Mouse (Mus musculus) forelimb bud, embryonic 11.5 days (tissue): ENCODE results near the gene Fat4.

Experiments used
- DNase-seq: peaks from one replicate; pipeline ENCODE4 v3.0.0-alpha.2; 2012; ENCODE audit warnings: low read depth, low spot score

Gene Fat4

DNA sequence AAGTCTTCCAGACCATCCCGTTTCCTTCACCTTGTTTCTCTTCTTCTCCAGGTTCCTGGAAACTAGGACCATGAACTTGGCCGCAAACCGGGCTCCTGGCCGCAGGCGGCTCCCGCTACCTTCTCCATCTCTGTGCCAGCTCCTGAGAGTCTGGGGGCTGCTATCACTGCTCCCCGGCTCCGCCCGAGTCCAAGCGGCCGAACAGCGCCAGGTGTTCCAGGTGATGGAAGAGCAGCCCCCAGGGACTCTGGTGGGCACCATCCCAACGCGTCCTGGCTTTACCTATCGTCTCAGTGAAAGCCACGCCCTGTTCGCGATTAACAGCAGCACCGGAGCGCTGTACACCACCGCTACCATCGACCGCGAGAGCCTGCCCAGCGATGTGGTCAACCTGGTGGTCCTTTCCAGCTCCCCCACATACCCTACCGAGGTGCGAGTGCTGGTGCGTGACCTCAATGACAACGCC lies at the start of gene Fat4:
Gene Fat4, plus strand, starts transcription at position 51 of the 466 bp plus-strand sequence.
- no peak for DNase-seq

DNA sequence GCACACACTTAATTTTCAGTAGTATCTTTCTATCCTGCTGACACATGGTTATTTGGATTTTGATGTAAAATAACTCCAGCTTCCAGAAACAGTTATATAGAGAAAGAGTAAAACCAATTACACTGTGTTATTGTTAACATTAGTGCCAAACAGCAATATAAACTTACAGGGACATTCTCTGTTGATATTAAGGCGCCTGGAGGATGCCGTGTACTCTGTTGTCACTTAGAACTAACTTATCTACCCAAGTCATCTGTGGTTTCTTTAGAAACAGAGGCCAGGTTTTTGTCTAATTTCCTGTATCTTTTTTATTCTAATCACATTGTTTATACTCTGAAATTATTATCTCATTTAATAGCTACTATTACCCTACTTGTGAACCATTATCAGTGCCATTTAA lies 47.3 kb upstream of the Fat4 start:
- no peak for DNase-seq

DNA sequence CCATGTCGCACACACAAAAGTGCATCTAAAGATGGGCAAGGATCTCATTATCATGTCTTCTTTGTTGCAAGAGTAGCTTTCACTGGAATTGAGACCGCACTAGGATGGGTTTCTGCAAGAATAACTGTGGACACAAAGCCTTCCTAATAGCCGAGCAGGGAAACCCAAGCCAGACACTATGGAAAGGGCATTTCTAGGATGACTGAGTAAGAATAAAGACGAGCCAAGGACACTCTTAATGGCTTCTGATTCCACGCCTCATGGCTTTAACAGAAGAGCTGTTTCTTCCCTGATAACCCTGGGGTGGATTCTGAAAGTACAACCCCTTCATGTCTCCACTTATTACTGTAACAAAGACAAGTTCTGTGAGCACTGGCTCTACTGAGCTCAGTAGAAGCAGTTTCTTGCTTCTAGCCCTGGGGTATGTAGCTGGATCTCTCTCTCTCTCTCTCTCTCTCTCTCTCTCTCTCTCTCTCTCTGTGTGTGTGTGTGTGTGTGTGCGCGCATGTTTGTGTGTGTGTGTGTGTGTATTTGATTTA lies 43.7 kb upstream of the Fat4 start:
- no peak for DNase-seq

DNA sequence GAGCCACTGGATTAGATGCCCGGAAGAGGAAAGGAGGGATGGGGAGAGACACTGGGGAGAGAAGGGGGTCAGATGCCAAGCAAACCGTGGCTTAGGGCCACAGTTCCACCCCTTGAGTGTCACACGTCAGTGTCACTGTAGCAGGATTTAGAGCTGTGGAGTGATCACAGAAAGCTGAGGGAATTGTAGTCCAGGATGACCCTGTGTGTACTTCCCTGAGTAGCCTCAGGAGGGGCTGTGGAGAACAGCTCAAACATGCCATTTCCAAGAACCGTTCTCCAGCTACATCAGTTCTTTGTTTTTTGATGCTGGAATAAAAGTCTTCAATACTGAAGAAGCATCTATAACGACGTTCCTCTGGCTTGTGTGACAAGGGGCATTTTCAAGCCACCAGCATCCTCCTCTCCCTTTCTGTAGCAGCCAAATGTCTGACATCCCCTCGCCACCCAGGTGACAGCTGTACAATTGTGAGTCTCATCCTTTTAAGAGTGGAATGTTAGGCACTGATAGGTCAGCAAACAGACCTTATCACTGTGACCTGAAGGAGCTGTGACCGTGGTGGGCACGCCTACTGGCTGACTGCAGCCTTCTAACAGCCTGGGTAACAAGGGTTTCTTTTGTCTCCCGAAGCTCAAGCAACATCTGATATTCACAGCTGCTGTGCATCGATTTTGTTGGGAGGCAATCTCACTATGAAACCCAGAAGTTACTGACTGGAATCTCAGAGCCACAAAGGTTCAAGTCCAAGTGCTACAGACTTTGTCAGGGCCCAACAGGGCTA lies 39.9 kb upstream of the Fat4 start:
- no peak for DNase-seq

DNA sequence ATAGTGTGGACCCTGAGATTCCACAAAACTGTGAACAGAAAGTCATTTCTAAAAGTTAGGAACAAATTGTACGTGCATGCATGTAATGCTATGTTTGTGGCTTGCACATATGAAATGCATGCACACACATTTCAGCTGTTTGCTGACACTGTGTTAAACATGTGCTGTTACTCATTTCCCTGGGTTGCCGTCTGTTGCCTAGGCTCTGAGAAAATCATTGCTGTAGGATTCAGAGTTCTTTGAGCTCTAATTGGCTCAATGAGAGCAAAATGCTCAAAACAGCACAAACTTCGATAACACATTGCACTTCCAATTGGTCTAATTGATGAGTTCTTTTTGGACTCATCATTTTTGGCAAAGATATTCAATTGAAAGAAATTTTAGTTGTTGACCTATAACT lies 37.7 kb upstream of the Fat4 start:
- DNase-seq, result peak; percentile 7

DNA sequence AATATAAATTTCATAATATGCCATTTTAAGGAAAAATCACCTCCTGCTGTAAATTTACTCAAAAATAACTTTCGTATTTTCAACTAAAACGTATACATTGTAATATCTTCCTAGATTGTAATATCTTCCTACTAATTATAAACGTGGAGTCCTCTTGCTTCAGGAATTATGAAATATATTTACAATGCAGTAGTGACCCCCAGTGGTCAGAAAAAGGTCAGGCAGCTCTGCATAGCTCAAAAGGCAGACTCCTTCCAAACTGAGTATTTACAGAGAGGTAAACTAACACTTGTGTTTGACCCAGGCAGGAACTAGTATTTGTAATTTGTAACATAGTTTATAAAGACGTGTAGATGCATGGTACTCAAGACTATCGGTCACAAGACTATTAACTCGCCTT lies 37.2 kb upstream of the Fat4 start:
- DNase-seq, result peak; percentile 72

DNA sequence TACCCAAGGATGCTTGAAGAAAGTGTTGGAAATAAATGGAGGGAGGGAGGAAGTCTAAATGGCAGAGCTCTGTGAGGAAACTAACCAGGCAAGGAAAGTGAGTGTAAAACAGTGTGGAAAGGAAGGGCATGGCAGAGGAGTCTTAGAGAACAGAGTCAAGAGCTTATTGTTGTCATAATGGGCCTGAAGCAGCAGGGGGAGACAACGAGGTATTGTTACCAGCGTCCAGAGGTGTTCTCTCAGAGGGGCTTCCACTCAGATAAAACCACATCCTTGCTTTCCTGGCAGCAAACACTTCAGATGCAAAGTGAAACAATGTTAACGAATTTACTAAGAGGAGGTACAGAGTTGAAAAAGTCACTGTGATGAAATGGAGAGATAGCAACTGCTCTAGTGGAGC lies 33.1 kb upstream of the Fat4 start:
- no peak for DNase-seq

DNA sequence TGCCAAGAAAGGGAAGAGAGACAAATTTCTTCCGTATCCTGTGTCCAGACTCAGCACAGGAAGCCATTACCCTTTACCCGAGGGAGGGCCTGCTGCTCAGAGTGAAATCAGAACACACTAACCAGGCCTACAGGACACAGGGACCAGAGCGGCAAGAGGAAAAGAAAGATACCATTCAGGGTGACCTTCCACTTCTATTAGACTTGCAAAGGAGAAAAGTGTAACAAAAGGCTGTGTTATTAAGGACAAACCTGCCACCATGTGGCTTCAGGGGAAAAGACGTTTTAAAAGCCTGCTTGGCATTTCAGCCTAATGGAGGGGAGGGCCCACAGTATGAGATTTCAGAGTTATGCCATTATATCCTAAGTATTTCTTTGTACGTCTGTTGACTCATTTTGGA lies 26.1 kb upstream of the Fat4 start:
- no peak for DNase-seq

DNA sequence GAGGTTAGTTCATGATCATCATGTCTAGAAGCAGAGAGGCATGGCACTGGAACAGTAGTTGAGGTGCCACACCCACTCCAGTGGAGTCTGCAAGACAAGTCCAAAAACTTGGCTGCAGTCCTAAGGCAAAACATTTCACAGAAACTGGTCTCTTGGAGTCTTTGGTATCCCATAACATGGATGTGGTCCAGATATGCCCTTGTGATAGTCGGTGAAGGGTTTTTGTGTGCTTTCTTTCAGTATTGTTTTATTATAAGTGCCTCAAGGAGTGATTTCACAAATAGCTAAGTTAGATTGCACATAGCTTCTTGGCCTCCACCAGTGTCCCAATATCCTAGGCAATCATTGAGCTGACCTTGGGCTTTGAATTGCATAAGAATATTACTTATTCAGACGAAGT lies 15.4 kb upstream of the Fat4 start:
- DNase-seq, result no peak

DNA sequence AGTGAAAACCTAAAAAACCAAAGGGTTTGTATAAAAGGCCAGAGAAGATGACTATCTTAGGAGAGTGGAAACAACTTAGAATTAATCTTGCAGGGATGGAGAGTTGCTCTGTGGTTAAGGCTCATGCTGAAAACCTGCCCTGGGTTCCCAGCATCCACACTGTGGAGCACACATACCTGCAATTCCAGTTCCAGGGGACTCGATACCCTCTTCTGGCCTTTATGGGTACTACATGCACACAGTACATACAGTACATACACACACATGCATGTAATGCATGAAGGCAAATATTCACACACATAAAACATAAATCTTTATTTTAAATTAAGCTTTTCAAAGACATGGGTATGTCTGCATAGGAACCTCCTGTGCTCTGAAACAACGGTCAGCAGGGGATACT lies 10.9 kb upstream of the Fat4 start:
- DNase-seq, result no peak

DNA sequence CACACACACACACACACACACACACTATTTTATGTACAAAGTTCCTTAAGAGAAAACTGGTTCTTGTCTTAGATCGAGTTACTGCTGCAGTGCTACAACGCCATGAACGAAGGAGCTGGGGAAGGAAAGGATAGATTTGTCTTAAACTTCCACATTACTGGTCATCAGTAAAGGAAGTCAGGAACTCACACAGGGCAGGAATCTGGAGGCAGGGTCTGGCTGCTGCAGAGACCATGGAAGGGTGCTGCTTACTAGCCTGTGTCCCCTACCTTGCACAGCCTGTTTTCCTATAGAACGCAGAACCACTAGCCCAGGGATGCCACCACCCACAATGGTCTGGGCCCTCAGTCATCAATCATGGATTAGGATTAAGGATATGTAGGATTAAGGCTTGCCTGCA lies 10.0 kb upstream of the Fat4 start:
- no peak for DNase-seq

DNA sequence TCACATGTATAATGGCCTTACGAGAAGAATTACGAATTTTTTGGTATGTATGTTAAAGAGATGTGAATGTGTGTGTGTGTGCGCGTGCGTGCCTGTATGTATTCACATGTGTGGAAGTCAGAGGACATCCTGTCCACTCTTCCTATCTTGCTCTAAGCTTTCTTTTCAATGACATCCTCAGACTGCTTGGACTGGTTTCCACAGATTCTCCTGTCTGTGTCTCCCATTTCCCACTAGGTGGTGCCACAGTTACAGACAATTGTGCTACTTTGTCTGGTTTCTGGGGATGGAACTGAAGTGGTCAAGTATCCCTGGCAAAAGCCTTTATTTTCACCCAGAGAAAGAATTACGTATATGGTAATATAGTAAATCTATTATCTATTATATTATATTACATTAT lies 4.0 kb upstream of the Fat4 start:
- peak; percentile 62 for DNase-seq

DNA sequence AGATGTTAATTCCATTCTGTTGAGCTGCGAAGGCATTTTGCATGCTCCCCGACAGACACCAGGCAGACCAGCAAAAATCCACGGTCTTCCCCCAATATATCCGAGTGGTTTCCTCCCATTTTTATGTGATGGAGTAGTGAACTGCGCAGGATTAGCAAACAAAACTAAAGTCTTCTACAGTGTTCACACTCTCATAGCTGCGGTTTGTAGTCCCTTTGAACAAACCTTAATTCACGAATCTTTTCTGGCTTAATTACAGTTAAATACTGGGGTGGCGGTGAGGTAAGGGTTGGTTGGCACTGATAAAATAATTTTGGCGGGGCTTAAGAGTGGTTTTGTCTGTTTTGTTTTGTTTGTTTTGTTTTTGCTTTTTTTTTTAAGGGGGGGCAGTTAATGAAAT lies 3.1 kb upstream of the Fat4 start:
- peak; percentile 24 for DNase-seq

DNA sequence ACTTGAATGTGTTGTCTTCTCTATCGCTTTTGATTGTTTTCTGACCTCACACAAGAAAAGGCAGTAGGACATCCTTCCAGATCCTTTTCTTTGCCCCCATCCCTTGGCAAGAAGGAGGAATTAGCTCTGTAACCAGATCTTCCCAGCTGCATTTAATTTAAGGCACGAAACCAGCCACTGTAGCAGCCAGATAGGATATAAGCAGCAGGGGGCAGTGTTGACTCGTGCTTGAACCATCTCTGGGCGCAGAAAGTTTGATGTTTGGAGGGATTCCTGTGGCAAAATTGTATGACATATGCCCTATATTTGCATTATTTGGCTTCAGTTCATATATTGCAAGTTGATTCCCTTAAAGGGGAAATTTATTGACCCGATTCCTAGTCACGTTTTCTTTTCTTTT lies 2.5 kb upstream of the Fat4 start:
- DNase-seq, result peak; percentile 95

DNA sequence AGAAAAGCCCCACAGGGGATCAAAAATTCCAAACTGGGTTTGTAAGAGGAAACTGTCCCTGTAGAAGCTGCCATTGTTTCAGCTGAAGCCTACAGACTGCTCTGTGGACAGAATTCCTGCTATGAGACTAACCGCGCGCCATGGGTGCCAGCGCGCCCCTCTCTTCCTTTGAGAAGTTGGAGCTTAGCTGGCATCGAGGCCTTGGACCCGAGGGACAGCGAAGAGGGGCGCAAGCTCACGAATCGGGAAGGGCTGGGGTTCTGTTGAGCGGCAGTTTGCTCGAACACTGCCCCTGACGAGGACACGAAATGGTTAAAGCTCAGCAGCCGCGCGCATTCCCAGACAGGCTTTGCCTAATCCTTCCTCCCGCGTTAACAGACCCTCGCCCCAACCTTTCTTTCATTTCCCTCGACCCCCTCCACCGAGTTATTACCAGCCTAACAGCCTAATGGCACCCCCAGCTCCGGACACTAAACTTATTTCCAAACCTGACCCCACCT lies 1.8 kb upstream of the Fat4 start:
- peak; percentile 83 for DNase-seq

DNA sequence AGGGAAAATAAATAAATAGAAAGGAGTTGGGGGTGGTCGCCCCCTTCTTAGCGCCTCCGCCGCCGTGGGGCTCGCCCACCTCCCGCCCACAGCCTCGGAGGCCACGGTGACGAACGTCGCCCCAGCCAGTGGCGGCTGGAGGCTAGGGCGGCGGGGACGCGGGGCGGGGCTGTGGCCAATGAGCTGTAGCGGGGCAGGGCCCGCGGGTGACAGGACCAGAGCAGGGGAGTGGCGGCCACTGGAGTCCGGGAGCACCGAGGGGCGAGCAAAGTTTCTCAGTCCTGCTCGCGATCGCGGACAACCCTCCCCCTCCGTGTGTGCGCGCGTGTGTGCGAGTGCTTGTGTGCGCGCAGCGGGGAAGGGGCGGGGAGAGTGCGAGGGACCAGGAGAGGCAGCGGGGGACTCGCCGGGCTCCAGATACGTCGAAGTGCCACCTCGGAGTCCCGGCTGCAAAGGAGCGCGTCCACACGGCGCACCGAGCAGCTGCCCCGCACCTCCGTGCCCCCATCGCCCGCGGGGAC lies 1.2 kb upstream of the Fat4 start:
- peak; percentile 78 for DNase-seq

DNA sequence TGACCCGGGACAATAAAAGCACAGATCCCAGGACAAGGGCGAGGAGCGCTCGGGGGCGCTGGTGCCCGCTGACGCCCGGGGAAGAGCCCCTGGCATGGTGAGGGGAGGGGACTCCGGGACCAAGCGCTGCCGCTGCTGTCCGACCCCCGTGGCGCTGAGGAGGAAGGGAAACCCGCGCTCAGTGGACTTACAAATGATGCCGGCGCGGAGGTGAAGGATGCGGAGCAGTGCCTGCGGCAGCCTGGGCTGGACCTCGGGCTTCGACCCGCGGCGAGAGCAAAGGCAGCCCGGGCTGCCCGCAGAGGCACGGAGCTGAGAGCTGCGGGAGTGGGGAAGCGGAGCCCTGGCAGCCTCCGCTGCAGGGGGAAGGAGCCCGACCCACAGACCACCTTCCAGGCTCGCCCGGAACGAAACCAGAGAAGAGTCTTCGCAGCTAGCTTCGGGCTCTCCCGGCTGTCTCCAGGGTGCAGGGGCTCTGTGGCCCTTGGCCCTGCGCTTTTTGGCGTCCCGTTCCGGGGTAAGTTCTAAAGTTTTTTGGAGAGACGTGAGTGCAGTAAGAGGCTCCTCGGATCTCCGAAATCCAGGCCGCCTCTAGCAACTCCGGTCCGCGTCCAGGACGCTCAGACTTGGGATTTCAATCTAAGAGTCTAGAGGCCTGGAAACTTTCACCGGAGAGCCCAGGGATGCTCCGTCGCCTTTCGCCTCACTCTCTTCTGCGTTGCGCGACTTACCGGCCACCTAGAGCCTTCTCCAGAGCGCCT lies 499 bp upstream of the Fat4 start:
- peak; percentile 32 for DNase-seq

DNA sequence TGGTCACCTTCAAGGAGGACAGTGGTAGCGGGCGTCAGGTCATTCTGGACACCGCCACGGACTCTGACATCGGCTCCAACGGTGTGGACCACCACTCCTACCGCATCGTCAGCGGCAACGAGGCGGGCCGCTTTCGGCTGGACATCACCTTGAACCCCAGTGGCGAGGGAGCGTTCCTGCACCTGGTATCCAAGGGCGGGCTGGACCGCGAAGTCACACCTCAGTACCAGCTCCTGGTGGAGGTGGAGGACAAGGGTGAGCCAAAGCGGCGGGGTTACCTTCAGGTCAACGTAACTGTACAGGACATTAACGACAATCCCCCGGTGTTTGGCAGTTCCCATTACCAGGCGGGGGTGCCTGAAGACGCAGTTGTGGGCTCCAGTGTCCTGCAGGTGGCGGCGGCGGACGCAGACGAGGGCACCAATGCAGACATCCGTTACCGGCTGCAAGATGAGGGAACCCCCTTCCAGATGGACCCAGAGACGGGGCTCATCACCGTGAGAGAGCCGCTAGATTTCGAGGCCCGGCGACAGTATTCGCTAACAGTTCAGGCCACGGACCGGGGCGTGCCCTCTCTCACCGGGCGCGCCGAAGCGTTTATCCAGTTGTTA lies 746 bp downstream of the Fat4 start:
- DNase-seq, result peak; percentile 49

DNA sequence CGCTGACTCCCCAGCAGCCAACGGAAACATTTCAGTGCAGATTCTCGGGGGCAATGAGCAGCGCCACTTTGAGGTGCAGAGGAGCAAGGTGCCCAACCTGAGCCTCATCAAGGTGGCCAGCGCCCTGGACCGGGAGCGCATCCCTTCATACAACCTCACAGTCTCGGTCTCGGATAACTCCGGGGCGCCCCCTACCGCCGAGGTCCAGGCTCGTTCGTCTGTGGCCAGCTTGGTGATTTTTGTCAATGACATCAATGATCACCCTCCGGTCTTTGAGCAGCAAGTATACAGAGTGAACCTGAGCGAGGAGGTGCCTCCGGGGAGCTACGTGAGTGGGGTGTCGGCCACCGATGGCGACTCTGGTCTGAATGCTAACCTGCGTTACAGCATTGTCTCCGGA lies 1.4 kb downstream of the Fat4 start:
- peak; percentile 28 for DNase-seq

DNA sequence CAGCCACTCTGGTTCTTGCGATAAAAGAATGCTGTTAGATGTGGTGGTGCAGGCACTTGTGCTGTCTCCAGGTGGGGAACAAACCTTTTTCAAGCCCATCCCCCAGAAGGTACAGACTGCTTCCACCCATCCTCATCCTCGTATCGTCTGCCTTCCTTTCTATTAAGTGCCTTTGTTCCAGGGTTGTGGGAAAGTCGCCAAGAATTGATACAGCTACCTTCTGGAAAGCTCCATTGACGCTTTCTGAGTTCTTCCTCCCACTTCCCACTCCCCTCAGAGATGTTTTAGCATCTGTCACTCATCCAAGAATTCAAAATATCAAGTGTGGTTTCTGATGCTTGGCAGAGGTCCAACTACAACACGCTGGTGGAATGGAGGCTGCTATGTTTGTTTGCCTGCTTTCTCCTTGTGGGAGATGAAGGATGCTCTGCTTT lies 6.1 kb downstream of the Fat4 start:
- DNase-seq, result no peak

DNA sequence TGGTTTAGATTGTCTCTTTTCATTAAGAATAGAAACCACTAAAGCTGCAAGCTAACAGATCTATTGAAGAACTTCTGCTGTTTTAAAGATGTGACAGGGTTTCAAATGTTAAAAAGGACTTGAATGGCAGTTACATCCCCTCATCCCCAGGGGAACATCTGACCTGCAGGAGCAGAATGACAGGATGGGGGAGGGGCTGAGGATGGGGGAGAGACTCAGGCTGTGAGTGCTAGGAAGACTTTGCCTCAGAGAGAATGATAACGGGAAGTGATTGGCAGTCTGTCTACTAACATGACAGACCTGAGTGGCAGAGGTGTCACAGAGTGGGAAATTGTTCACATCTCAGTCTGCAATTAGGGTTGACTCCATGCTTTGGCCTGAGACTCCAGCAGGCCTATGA lies 14.1 kb downstream of the Fat4 start:
- no peak for DNase-seq

DNA sequence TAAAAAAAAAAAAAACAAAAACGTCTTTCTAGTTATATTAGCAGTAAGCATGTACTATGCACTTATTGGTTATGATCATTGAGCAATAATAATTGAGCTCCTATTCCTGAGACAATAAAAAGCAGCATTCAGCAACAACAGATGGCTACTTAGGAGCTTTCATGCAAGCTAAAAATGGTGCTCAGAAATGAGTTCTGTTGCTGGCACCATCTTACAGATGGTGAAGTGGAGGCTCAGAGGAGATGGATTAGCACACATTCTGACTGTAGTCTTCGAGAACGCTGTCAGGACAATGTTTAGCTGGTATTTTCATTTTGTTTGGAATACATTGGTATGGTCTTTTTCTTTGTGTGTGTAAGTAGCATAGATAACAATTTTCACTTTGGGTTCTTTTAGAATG lies 20.1 kb downstream of the Fat4 start:
- DNase-seq, result no peak
